Mouse (Mus musculus): ENCODE measurements around the gene Dbndd2. TPM values are rescaled to one million over a fixed set of nuclear protein-coding genes. Genes with fewer than 3 reads are reported as not detected.
A peak's percentile ranks its signal among the peaks of the same experiment; 100 is the strongest.

The Dbndd2 gene
- polyA plus RNA-seq, 1 experiment from 2014 or later, result 12.0 TPM

DNA sequence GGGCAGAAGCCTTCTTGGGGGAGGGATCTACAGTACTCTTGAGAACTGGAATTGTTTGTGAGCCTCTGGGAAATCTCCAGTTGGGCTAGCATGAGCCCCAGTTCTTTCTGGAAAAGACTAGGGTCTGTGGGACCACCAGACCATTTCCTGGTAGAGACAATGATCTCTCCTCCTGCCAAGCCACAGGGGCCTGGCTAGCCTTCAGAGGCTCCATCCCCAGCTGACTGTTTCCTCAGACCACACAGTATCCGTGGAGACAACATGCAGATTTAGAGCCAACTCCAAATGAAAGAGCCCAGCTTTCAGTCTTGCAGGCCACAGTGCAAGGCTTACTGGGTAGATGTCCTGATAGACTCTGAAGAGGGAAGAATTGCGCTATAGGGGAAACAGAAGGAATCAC lies 8.2 kb downstream of the Dbndd2 start:
- H3K4me3 ChIP-seq, result no peak overlapping the region
- 48% methylated on average over 2 of the region's 2 CpGs for WGBS
- no peak overlapping the region for H3K9ac ChIP-seq
- ATAC-seq (ENCODE audit: low FRiP score), result no peak
- H3K27ac ChIP-seq, result no peak overlapping the region
- H3K27me3 ChIP-seq, result no peaks in the 10 kb centered on the region
- no peaks in the 10 kb centered on the region for H3K9me3 ChIP-seq
- H3K36me3 ChIP-seq, result peaks cover 17% of the 10 kb centered on the region
- peaks cover 19% of the 10 kb centered on the region for H3K4me1 ChIP-seq (replicated peaks)
- no peak overlapping the region for H3K4me2 ChIP-seq

DNA sequence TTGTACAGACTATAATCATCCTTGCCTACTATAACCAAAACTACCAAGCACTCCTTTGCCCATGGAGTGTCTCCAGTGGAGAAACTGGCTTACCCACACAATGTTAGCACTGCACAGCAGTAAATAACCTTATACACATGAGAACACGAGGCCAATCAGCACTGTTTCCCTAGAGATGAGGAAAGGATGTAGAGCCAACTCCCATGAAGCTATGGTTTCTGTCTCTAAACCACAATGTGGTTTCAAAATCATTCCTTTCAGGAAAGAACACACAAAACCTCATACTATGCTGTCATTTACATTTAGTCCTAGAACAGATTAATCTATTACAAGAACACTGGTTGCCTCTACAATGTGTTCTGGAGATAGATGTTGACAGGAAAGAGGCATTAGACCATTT lies 10.4 kb downstream of the Dbndd2 start:
- Histone ChIP-seq H3K4me1 (replicated peaks) (peaks cover 19% of the 10 kb centered on the region), H3K9ac (no peak overlapping the region), H3K27me3 (no peaks in the 10 kb centered on the region), H3K36me3 (peaks cover 22% of the 10 kb centered on the region), H3K4me3 (peak overlapping the region; percentile 87; the same call in 1 of the 2 replicates), H3K9me3 (no peaks in the 10 kb centered on the region), H3K27ac (no peak overlapping the region), H3K4me2 (peak overlapping the region; percentile 99)
- 71% methylated on average over 1 of the region's 1 CpGs for WGBS
- ATAC-seq (ENCODE audit: low FRiP score), result no peak

DNA sequence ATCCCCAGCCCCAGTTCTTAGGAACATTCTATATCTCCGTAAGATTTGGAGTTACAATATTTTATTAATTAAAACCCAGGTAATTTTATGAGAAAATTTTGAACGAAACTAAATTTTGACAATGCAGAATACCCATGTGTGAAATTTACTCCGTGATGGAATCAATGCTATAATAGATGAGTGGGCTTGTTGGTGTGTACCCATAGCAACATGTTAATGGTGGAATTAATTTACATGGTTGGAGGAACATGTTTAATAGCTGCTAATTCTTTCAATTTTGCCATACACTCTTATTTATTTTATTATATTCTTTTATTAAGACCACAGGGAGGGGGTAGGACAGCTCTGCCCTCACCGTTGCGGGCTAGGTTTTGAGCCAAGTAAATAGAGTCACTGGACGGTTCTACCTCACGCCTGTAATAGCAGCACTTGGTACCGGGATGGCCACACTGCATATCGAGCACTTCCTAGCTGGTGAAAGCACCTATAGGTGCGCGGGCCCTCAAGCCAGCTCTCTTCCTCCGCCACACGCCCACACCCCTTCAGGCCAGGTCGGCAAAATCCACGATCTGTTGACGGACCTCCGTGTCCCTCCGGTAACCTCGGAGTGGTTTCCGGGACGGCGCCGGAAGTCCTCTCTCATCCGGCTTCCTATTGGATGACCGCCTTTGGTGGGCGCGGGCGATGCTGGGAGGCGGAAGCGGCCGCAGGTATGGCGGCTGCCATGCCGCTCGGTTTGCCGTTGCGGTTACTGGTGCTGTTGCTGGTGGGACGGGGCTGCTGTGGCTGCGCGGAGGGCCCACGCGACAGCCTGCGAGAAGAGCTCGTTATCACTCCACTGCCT lies 11.2 kb downstream of the Dbndd2 start, which contains the start of gene Pigt:
Pigt (plus strand) TSS at position 674 of the 844 bp plus-strand sequence.
- peaks cover 29% of the 10 kb centered on the region for H3K36me3 ChIP-seq
- H3K27me3 ChIP-seq, result no peaks in the 10 kb centered on the region
- H3K4me1 ChIP-seq (replicated peaks), result peaks cover 19% of the 10 kb centered on the region
- H3K9ac ChIP-seq, result peak within 1 kb of the TSS; percentile 81
- H3K4me2 ChIP-seq, result peak within 1 kb of the TSS; percentile 99
- H3K9me3 ChIP-seq, result no peaks in the 10 kb centered on the region
- WGBS, result 4% methylated on average over 43 of the region's 43 CpGs
- H3K4me3 ChIP-seq, result peak within 1 kb of the TSS; percentile 87
- peak within 1 kb of the TSS; percentile 78 for H3K27ac ChIP-seq
- peak; percentile 96 for ATAC-seq (ENCODE audit: low FRiP score)

DNA sequence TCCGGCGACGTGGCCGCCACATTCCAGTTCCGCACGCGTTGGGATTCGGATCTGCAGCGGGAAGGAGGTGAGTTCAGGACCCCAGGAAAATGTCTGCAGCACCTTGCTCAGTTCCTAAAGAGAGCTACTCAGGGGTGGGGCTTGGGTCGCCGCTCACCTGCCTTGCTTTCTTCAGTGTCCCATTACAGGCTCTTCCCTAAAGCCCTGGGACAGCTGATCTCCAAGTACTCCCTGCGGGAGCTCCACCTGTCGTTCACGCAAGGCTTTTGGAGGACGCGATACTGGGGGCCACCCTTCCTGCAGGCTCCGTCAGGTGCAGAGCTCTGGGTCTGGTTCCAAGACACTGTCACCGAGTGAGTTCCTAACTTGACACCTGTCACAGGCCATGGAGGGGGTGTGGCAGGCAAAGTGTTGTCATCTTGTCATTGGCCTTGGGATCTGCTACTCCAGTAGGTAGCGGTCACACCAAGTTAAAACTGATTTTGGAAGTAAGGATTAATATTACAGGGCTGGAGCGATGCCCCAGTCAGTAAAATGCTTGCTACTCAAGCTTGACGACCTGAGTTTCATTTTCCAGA lies 11.9 kb downstream of the Dbndd2 start:
- no peaks in the 10 kb centered on the region for H3K27me3 ChIP-seq
- peaks cover 19% of the 10 kb centered on the region for H3K4me1 ChIP-seq (replicated peaks)
- no peaks in the 10 kb centered on the region for H3K9me3 ChIP-seq
- peak overlapping the region; percentile 99 for H3K4me2 ChIP-seq
- ATAC-seq (ENCODE audit: low FRiP score), result peak; percentile 67
- H3K4me3 ChIP-seq, result peak overlapping the region; percentile 87
- 6% methylated on average over 21 of the region's 21 CpGs for WGBS
- H3K9ac ChIP-seq, result peak overlapping the region; percentile 81
- no peak overlapping the region for H3K27ac ChIP-seq
- H3K36me3 ChIP-seq, result peaks cover 36% of the 10 kb centered on the region

DNA sequence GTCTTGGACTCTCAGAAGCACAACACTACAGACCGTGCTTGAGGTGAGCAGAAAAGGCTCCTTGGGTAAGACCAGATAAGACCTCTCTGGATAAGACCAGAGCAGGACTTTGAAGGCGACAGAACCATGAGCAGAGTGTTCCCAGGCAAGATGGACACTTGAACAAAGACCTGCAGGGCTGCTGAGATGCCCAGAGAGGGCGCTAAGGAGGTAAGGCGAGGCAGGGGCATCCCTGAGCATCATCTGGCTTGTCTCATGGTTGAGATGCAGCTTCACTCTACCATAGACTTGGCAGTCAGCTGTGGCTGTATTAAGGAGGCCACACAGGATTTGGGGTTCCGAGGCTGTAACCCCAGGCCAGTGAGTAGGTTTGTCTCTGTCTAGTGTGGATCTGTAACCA lies 13.4 kb downstream of the Dbndd2 start:
- H3K36me3 ChIP-seq, result peaks cover 51% of the 10 kb centered on the region
- ATAC-seq (ENCODE audit: low FRiP score), result no peak
- 76% methylated on average over 5 of the region's 5 CpGs for WGBS

DNA sequence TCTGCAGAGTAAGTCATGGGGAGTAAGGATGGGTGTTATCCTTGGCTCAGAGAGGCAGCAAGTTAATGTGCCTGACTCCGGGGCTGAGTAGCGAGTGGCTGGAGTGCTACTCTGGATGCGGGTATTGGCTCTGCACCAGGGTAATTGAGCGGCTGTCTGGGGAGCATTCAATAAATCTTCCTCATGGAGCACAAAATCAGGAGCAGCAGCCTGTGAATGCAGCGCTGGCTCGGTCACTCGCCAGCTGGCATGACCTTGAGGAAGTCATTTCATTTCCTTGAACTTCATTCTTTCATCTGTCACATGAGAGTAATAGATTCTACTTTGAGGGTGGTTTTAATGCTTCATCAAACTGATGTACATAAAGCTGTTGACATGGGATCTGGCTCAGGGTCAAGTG lies 14.6 kb downstream of the Dbndd2 start:
- no peaks in the 10 kb centered on the region for H3K27me3 ChIP-seq
- no peak overlapping the region for H3K9ac ChIP-seq
- peaks cover 12% of the 10 kb centered on the region; the same call in 1 of the 2 replicates for H3K9me3 ChIP-seq
- peaks cover 19% of the 10 kb centered on the region for H3K4me1 ChIP-seq (replicated peaks)
- no peak overlapping the region for H3K27ac ChIP-seq
- no peak overlapping the region for H3K4me3 ChIP-seq
- 85% methylated on average over 7 of the region's 7 CpGs for WGBS
- peaks cover 63% of the 10 kb centered on the region for H3K36me3 ChIP-seq
- no peak overlapping the region for H3K4me2 ChIP-seq
- no peak for ATAC-seq (ENCODE audit: low FRiP score)

More for the DNA sequence above, 13.4 kb downstream of the Dbndd2 start:
- no peak overlapping the region for H3K4me2 ChIP-seq
- H3K27me3 ChIP-seq, result no peaks in the 10 kb centered on the region
- H3K9ac ChIP-seq, result no peak overlapping the region
- no peak overlapping the region for H3K27ac ChIP-seq
- peaks cover 19% of the 10 kb centered on the region for H3K4me1 ChIP-seq (replicated peaks)
- no peak overlapping the region for H3K4me3 ChIP-seq
- H3K9me3 ChIP-seq, result peaks cover 4% of the 10 kb centered on the region; the same call in 1 of the 2 replicates

DNA sequence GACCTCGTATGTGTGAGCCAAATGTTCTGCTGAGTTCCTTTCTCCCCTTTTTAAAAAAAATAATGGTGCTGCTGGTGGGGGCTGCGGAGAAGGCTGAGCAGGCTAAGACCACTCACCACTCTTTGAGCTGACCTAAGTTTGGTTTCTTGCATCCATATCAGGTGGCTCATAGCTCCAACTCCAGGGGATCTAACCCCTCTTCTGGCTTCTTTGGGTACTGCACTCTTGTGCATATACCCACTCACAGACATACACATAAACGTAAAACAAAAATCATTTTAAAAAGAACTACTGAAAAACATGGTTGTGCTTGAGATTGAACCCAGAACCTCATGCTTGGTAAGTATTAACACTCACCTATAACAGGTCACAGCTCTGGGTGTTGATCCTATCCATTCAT lies 19.0 kb downstream of the Dbndd2 start:
- no peak overlapping the region for H3K27ac ChIP-seq
- no peaks in the 10 kb centered on the region for H3K27me3 ChIP-seq
- 96% methylated on average over 3 of the region's 3 CpGs for WGBS
- H3K4me1 ChIP-seq (replicated peaks), result no peaks in the 10 kb centered on the region
- peaks cover 12% of the 10 kb centered on the region; the same call in 1 of the 2 replicates for H3K9me3 ChIP-seq
- no peak overlapping the region for H3K9ac ChIP-seq
- ATAC-seq (ENCODE audit: low FRiP score), result no peak
- no peak overlapping the region for H3K4me3 ChIP-seq
- H3K36me3 ChIP-seq, result peaks cover 82% of the 10 kb centered on the region
- H3K4me2 ChIP-seq, result no peak overlapping the region

DNA sequence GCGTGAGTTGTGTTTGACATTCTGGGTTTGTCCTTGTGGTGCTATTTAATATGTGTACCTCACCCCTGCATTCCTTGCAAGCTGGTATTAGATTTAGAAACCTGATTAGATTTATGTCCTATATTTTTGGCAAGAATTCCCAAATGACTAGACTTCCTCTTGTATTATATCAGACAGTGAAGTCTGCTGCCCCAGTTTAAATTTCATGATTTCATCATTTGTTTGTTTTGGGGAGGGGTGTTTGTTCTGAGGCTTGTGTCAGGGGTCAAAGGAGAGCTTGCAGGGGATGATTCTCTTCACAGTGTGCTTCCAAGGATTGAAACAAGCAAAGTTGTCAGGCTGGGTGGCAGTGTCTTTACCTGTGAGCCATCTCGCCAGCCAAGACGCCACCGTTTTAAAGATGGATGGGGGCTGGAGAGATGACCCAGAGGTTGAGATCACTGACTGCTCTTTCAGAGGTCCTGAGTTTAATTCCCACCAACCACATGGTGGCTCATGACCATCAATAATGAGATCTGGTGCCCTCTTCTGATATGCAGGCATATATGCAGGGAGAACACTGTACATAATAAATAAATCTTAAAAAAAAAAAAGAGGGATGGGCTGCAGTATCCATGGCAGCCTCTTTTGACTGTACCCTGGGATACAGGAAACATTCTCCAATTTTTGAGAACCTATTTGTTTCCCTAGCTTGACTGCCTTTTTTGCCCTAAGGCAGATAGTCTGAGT lies 19.9 kb downstream of the Dbndd2 start:
- Histone ChIP-seq H3K4me2 (no peak overlapping the region), H3K27ac (no peak overlapping the region), H3K27me3 (no peaks in the 10 kb centered on the region), H3K9ac (no peak overlapping the region), H3K9me3 (peaks cover 12% of the 10 kb centered on the region; the same call in 1 of the 2 replicates), H3K4me1 (replicated peaks) (no peaks in the 10 kb centered on the region), H3K36me3 (peaks cover 73% of the 10 kb centered on the region), H3K4me3 (no peak overlapping the region)
- 96% methylated on average over 4 of the region's 4 CpGs for WGBS
- no peak for ATAC-seq (ENCODE audit: low FRiP score)

DNA sequence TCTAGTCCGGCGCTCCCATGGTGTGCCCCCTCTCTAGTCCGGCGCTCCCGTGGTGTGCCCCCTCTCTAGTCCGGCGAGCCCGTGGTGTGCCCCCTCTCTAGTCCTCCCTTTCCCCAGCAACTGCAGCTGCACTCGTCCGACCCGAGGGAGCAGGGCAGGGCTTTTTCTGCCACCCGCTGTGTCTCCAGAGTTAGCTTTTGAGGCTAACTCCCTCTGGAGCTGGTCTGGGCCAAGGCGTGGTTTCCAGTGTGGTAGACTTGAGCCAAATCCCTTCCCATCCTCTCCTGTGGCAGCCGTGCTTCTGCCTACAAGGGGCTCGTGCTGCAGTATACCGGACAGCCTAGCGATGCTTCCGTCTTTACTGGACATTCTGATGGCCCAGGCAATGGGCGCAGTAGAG lies 21.9 kb downstream of the Dbndd2 start:
- H3K4me2 ChIP-seq, result no peak overlapping the region
- no peak overlapping the region for H3K27ac ChIP-seq
- no peak overlapping the region for H3K9ac ChIP-seq
- H3K36me3 ChIP-seq, result peaks cover 53% of the 10 kb centered on the region
- no peaks in the 10 kb centered on the region for H3K4me1 ChIP-seq (replicated peaks)
- H3K27me3 ChIP-seq, result no peaks in the 10 kb centered on the region
- no peak for ATAC-seq (ENCODE audit: low FRiP score)
- 87% methylated on average over 19 of the region's 19 CpGs for WGBS
- H3K9me3 ChIP-seq, result peaks cover 12% of the 10 kb centered on the region; the same call in 1 of the 2 replicates
- no peak overlapping the region for H3K4me3 ChIP-seq

DNA sequence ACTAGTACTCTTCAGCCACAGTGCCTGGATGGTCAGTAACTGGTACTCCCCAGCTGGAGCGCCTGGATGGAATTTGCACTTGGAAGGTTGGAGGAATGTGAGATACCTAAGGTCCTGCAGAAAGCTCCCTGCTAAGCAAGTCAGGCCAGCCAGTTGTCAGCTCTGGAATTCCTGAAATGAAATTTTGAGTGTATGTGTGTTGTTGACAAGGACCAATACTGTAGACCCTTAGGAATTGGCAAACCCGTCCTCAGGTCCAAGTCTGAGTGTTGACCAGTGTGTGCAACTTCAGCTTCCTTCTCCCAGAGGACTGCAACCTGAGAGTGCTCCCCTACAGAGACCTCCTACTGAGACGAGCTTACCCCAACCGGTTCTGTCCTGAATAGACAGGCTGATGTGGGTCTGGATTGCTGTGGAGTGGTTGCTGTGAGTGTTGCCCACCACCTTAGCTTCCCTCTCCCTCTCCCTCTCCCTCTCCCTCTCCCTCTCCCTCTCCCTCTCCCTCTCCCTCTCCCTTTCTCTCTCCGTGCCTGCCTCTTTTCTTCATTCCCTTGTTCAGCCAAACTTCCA lies 24.8 kb downstream of the Dbndd2 start:
- H3K4me1 ChIP-seq (replicated peaks), result no peaks in the 10 kb centered on the region
- no peak overlapping the region for H3K27ac ChIP-seq
- no peak overlapping the region for H3K4me2 ChIP-seq
- no peak for ATAC-seq (ENCODE audit: low FRiP score)
- H3K27me3 ChIP-seq, result no peaks in the 10 kb centered on the region
- no peaks in the 10 kb centered on the region for H3K9me3 ChIP-seq
- no peak overlapping the region for H3K9ac ChIP-seq
- 53% methylated on average over 5 of the region's 5 CpGs for WGBS
- H3K36me3 ChIP-seq, result peaks cover 25% of the 10 kb centered on the region
- H3K4me3 ChIP-seq, result no peak overlapping the region

DNA sequence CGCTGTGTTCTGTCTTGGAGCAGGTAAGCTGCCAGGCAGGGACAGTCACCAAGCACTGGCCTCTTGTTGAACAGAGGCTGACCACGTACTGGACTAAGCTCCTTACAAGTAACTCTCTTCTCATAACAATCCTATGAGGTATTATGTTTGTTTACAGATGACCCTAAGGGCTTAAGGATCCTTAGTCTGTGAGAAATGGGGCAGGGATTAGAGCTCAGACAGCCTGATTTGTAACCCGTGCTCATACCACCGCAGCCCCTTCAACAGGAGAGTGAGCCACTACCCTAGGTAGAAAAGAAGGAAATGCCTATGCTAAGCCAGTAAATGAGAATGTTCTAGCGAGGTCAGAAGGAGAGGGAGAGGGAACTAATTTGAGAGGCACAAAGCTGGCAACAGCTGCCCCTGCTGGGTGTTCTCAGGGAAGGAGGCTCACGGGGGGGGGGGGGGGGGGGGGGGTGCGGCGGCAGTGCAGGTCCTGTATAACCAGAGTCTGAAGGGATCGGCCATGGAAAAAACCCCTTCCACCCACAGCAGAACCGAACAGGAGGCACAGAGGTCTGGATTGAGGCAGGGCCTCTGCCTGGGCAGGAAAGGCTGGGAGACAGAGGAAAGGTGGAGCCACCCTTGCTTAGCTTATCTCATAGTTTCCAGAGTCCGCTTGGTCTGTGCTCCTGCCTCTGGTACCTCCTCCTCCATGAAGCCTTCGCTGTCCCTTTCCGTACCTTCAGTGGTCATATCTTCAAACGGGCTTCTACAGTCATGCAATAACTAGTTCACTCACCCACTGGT lies 26.4 kb downstream of the Dbndd2 start:
- H3K27me3 ChIP-seq, result no peaks in the 10 kb centered on the region
- H3K4me3 ChIP-seq, result no peak overlapping the region
- H3K4me2 ChIP-seq, result no peak overlapping the region
- H3K4me1 ChIP-seq (replicated peaks), result no peaks in the 10 kb centered on the region
- H3K27ac ChIP-seq, result no peak overlapping the region
- peaks cover 9% of the 10 kb centered on the region for H3K36me3 ChIP-seq
- H3K9me3 ChIP-seq, result no peaks in the 10 kb centered on the region
- no peak overlapping the region for H3K9ac ChIP-seq
- 74% methylated on average over 12 of the region's 14 CpGs for WGBS
- ATAC-seq (ENCODE audit: low FRiP score), result no peak

Measured in hindbrain, embryonic 13.5 days (tissue).